Mouse (Mus musculus): ENCODE measurements around the gene Tmem131l. TPM values are rescaled to one million over a fixed set of nuclear protein-coding genes. Genes with fewer than 3 reads are reported as not detected.

The Tmem131l gene
- polyA plus RNA-seq, 1 experiment: 103 TPM

DNA sequence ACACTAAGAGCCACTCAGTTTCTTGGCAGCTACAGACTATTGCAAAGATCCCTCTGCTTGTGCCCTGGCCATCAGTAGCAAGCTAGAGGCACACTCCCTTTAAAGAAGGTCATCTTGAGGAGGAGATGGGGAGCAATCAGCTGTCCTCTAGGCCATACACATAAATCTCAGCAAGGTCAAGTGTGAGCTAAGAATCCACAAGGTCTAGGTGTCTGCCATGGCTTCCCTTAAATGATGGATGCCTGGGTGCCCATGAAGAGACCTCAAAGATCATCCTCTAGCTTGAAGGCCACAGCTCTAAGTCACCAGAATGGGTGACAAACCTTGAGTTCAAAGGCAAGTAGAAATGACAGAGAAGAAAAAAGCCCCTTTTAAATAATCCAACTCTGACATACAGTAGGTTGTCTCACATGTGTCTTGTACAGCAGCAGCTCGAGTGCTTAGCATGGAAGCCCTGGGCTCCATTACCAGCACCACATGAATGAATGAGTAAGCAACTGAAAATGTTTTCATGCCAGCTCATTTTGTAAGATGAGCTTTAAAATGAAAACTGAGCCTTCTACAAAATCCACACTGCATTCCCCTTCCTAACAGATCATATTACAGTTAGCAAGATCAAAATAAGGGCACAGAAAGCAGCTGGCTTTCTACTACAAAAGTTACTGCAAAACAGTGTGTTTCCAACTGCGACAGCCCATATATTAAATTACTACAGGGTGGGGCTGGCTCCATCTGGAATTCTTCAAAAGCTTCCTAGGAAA is 35.5 kb downstream of the Tmem131l start:
- no peak for DNase-seq (ENCODE audit: low read depth)
- TF ChIP-seq CTCF (IDR thresholded peaks at IDR 0.05; ENCODE audit: borderline replicate concordance, extremely low read depth, insufficient read depth, insufficient read length) (no peak), POLR2A (IDR thresholded peaks at IDR 0.05; ENCODE audit: borderline replicate concordance, extremely low read depth, insufficient read depth, insufficient read length, poor library complexity, severe bottlenecking) (no peak)

DNA sequence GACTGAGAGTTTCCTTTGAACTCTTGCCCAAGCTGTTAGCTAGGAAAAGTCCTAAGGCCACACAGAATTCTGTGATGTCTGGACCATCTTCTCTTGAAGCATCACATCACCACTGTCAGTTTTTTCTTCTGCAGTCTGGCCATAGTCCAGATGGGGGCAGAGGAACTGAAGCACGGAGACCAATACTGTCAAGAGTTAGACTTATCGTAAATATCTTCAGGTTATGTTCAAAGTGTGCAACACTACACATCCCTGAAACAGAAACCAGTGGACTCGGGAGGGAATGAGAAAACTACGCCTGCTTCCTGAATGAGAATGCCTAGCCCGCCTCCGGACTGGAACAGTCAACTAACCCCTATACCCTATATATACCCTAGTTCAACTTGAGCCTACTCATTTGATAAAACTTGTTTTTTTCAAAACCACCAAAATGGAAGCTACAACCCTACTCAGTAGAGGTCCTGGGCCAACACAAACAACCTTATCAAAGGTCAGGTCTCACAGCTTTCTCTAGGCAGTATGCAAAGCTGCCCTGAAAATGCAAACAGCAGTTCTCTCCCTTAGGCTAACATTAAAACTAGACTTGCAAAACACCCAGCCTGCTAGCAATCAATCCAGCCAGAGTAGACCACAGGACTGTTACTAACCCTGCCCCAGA is 37.4 kb downstream of the Tmem131l start:
- TF ChIP-seq POLR2A (IDR thresholded peaks at IDR 0.05; ENCODE audit: borderline replicate concordance, extremely low read depth, insufficient read depth, insufficient read length, poor library complexity, severe bottlenecking) (no peak), CTCF (IDR thresholded peaks at IDR 0.05; ENCODE audit: borderline replicate concordance, extremely low read depth, insufficient read depth, insufficient read length) (no peak)
- no peak for DNase-seq (ENCODE audit: low read depth)

- TF ChIP-seq POLR2A (IDR thresholded peaks at IDR 0.05; ENCODE audit: borderline replicate concordance, extremely low read depth, insufficient read depth, insufficient read length, poor library complexity, severe bottlenecking) (no peak), CTCF (IDR thresholded peaks at IDR 0.05; ENCODE audit: borderline replicate concordance, extremely low read depth, insufficient read depth, insufficient read length) (no peak)
- peak; percentile 83 for DNase-seq (ENCODE audit: low read depth)
Measured at GRCm38 (mm10) chr3:83997563-83997962, 42.4 kb downstream of the Tmem131l start.

DNA sequence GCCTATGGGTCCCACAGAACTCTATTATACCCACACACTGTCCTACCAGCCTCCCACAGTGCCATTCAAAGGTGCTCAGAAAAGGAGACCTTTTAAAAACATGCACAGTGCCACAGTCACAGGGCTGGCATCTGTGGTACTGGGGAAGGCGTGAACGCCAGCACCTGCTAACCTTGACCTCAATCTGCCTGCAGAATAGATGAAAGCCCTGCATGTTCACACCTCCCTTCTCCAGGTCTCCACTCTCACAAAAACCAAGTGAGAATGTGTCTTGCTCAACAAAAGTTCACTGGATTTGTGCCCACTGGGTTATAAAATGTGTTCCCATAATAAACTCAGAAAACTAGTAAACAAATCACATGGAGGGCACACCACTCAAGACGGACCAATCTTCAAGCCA is 42.9 kb downstream of the Tmem131l start:
- DNase-seq (ENCODE audit: low read depth): peak; percentile 86
- no peak for TF ChIP-seq POLR2A (IDR thresholded peaks at IDR 0.05; ENCODE audit: borderline replicate concordance, extremely low read depth, insufficient read depth, insufficient read length, poor library complexity, severe bottlenecking)
- no peak for TF ChIP-seq CTCF (IDR thresholded peaks at IDR 0.05; ENCODE audit: borderline replicate concordance, extremely low read depth, insufficient read depth, insufficient read length)

GRCm38 (mm10) chr3:83996086-83996485 is 43.9 kb downstream of the Tmem131l start:
- no peak for TF ChIP-seq POLR2A (IDR thresholded peaks at IDR 0.05; ENCODE audit: borderline replicate concordance, extremely low read depth, insufficient read depth, insufficient read length, poor library complexity, severe bottlenecking)
- TF ChIP-seq CTCF (IDR thresholded peaks at IDR 0.05; ENCODE audit: borderline replicate concordance, extremely low read depth, insufficient read depth, insufficient read length): no peak
- no peak for DNase-seq (ENCODE audit: low read depth)

GRCm38 (mm10) chr3:83995254-83995830 is 44.6 kb downstream of the Tmem131l start:
- TF ChIP-seq CTCF (IDR thresholded peaks at IDR 0.05; ENCODE audit: borderline replicate concordance, extremely low read depth, insufficient read depth, insufficient read length) (no peak), POLR2A (IDR thresholded peaks at IDR 0.05; ENCODE audit: borderline replicate concordance, extremely low read depth, insufficient read depth, insufficient read length, poor library complexity, severe bottlenecking) (no peak)
- no peak for DNase-seq (ENCODE audit: low read depth)

- peak; percentile 89 for DNase-seq (ENCODE audit: low read depth)
- peak; percentile 48; the same call in 1 of the 2 replicates for TF ChIP-seq CTCF (IDR thresholded peaks at IDR 0.05; ENCODE audit: borderline replicate concordance, extremely low read depth, insufficient read depth, insufficient read length)
- TF ChIP-seq POLR2A (IDR thresholded peaks at IDR 0.05; ENCODE audit: borderline replicate concordance, extremely low read depth, insufficient read depth, insufficient read length, poor library complexity, severe bottlenecking): no peak
Measured at GRCm38 (mm10) chr3:83994217-83994839, 45.6 kb downstream of the Tmem131l start.

DNA sequence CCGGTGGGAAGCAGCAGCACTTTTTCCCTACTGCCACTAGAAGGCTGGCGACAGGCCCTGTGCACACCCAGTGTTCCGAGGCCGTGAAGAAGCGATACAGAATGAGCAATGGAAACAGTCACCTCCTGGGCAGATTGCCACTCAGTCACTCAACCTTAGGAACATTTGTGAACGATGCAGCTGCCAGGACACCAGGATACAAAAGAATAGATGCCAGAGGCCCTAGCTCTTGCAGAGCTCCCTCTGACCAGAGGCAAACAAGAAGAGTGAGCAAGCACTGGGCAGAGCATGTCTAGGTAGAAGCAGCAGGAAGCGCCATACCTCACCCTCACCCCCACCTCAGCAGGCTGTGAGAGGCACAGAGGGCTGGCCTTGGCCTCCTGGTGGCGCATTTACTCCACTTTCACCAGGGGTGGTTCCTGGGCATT is 46.9 kb downstream of the Tmem131l start:
- TF ChIP-seq CTCF (IDR thresholded peaks at IDR 0.05; ENCODE audit: borderline replicate concordance, extremely low read depth, insufficient read depth, insufficient read length) (peak; percentile 37; the same call in 1 of the 2 replicates), POLR2A (IDR thresholded peaks at IDR 0.05; ENCODE audit: borderline replicate concordance, extremely low read depth, insufficient read depth, insufficient read length, poor library complexity, severe bottlenecking) (no peak)
- DNase-seq (ENCODE audit: low read depth): peak; percentile 95

DNA sequence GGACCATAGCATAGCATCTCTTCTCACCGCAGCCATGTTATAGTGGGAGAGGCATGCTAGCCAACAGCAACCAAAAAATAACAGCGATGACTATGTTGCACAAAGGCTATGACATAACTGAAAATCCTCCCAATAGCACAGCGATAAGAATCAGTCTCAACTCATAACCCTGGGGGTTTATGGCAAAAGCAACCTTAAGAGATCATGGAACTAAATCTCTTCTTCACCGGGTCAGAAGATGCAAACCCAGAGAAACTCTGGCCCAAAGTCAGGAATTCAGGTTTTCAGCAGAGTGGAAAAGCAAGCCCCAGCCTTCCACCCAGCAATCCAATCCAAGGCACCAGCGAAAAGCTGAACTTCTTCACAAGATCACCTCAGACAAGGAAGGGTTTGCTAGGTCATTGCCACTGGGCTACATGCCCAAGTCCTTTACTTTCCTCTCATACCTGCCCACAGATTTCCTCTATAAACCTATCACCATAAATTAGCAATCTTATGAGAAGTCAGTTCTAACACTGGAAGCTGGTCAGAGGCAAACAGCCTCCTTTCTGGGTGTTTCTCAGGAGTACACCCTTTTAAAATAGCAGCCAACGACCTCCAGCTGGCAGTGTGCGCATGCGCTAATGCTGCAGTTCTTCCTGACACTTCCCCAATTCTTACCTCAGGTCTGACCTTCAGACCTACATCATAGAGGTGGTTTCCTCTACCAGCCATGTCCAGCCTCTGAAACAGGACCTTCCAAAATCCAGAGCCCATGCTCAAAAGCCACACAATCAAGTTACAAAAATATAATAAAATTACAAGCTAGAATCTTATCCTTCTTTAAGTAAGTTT is 48.1 kb downstream of the Tmem131l start:
- TF ChIP-seq POLR2A (IDR thresholded peaks at IDR 0.05; ENCODE audit: borderline replicate concordance, extremely low read depth, insufficient read depth, insufficient read length, poor library complexity, severe bottlenecking) (no peak), CTCF (IDR thresholded peaks at IDR 0.05; ENCODE audit: borderline replicate concordance, extremely low read depth, insufficient read depth, insufficient read length) (no peak)
- DNase-seq (ENCODE audit: low read depth): no peak

GRCm38 (mm10) chr3:83988214-83988613 is 51.8 kb downstream of the Tmem131l start:
- DNase-seq (ENCODE audit: low read depth): no peak
- no peak for TF ChIP-seq POLR2A (IDR thresholded peaks at IDR 0.05; ENCODE audit: borderline replicate concordance, extremely low read depth, insufficient read depth, insufficient read length, poor library complexity, severe bottlenecking)
